Mouse (Mus musculus) stomach, postnatal 0 days (tissue): Measurements from ENCODE around the gene Wdr24.

Experiments used
- CTCF ChIP-seq: IDR thresholded peaks from 2 replicates; pipeline ENCODE4 v1.5.1; 2016; ENCODE audit warnings: antibody characterized with exemption, low read depth, mild to moderate bottlenecking, moderate library complexity
- EP300 ChIP-seq: optimal IDR thresholded peaks from 2 replicates; pipeline ENCODE3; 2016; ENCODE audit warnings: antibody characterized with exemption

DNA sequence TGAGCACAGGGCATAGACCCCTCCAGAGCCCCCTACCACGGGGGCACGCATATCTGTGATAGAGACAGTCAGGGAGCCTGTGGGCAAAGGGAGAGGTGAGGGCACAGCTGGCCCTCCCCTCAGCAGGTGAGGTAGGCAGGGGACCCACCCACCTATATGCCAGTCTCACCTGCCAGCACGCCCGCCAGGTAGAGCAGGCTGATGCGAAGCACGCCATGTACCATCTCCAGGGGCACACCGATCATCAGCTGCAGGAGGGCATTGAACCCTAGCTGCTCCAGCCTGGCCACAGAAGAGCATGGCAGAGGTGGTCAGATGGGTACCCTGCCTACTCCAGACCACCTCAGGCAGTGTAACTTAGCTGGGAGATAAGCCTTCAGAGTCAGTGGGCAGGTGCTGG lies 11.9 kb downstream of the Wdr24 start:
- no peak for TF ChIP-seq EP300
- no peak for TF ChIP-seq CTCF
